Mouse (Mus musculus) kidney, embryonic 14.5 days (tissue): Measurements from ENCODE around the gene Plscr3. TPM values are rescaled to one million over a fixed set of nuclear protein-coding genes. Genes with fewer than 3 reads are reported as not detected.

Experiments used
- ATAC-seq: fragments of 200-750 bp; cut with Nextera tagmentation; 2 replicates; pipeline ENCODE4 v1.8.0; 2017; ENCODE audit warnings: moderate number of reproducible peaks, mild to moderate bottlenecking, moderate TSS enrichment, moderate library complexity; ENCODE audit not compliant: low FRiP score, low TSS enrichment
- H3K27ac ChIP-seq: fragments of 300-500 bp; sonication (generic); 2 replicates; pipeline ENCODE4 v1.5.1; 2014; ENCODE audit warnings: low read depth, mild to moderate bottlenecking, low read length, moderate library complexity, mixed read lengths
- H3K27me3 ChIP-seq: fragments of 300-500 bp; sonication (generic); 2 replicates; pipeline ENCODE4 v1.6.1; 2014; ENCODE audit warnings: mild to moderate bottlenecking, low read length; ENCODE audit not compliant: control insufficient read depth, insufficient read depth
- H3K36me3 ChIP-seq: fragments of 300-500 bp; sonication (generic); 2 replicates; pipeline ENCODE4 v1.6.1; 2014; ENCODE audit warnings: low read length, mixed read lengths; ENCODE audit not compliant: control insufficient read depth, insufficient read depth
- H3K4me1 ChIP-seq: fragments of 300-500 bp; sonication (generic); 2 replicates; pipeline ENCODE4 v1.6.1; 2014; ENCODE audit warnings: low read length, mixed read lengths; ENCODE audit not compliant: control insufficient read depth, insufficient read depth
- H3K4me2 ChIP-seq: fragments of 300-500 bp; sonication (generic); replicated peaks from 2 replicates; pipeline ENCODE4 v1.6.1; 2014; ENCODE audit warnings: low read depth, mild to moderate bottlenecking, low read length
- H3K4me3 ChIP-seq: fragments of 300-500 bp; sonication (generic); 2 replicates; pipeline ENCODE4 v1.5.1; 2014; ENCODE audit warnings: mild to moderate bottlenecking, low read length
- H3K9ac ChIP-seq: fragments of 300-500 bp; sonication (generic); 2 replicates; pipeline ENCODE4 v1.6.1; 2014; ENCODE audit warnings: low read depth, mild to moderate bottlenecking, low read length, moderate library complexity
- H3K9me3 ChIP-seq: fragments of 300-500 bp; sonication (generic); 2 replicates; pipeline ENCODE4 v1.6.1; 2016; ENCODE audit warnings: low read length; ENCODE audit not compliant: control insufficient read depth
- WGBS: fragments of 180-500 bp; shearing (Covaris S2); extraction: QIAGEN DNeasy Blood & Tissue Kit; methylation state at CpG from one replicate; pipeline ENCODE4 v1.1.7; 2014; 5-methylcytosine and 5-hydroxymethylcytosine counted together
- polyA plus RNA-seq: library from polyadenylated mRNA; unstranded; fragments of >200 nt; fragmentation: Nextera tagmentation; extraction: Ambion mirVana; gene quantifications from 2 replicates; pipeline ENCODE4 v1.2.1, GENCODE M21; 2014

Plscr3 gene
- polyA plus RNA-seq, 1 experiment from 2014 or later, result 105 TPM

- Histone ChIP-seq H3K36me3 (no peaks in the 10 kb centered on the region), H3K27ac (no peak overlapping the region; the same call in 1 of the 2 replicates), H3K4me1 (peaks cover 45% of the 10 kb centered on the region), H3K9me3 (0 out of 2 replicates have a peak, but pooled peaks cover 3% of the 10 kb centered on the region), H3K4me2 (peak overlapping the region; percentile 94), H3K9ac (peak overlapping the region; percentile 43), H3K27me3 (peaks cover 34% of the 10 kb centered on the region), H3K4me3 (peak overlapping the region; percentile 48)
- WGBS, result 1% methylated on average over 60 of the region's 60 CpGs
- peak; percentile 48 for ATAC-seq
Observed at GRCm38 (mm10) chr11:69803786-69804651, 42.2 kb upstream of the Plscr3 start.

GRCm38 (mm10) chr11:69804652-69804940 is 41.6 kb upstream of the Plscr3 start:
- peaks cover 34% of the 10 kb centered on the region for H3K27me3 ChIP-seq

GRCm38 (mm10) chr11:69804972-69805909 is 40.9 kb upstream of the Plscr3 start, which contains the start of gene Tmem102:
TSS of gene Tmem102 (minus strand) at chr11:69805624.
- no peak for ATAC-seq
- 0 out of 2 replicates have a peak, but pooled peaks cover 3% of the 10 kb centered on the region for H3K9me3 ChIP-seq
- H3K4me1 ChIP-seq, result peaks cover 34% of the 10 kb centered on the region
- peaks cover 34% of the 10 kb centered on the region for H3K27me3 ChIP-seq
- H3K4me3 ChIP-seq, result peak within 1 kb of the TSS; percentile 48
- H3K9ac ChIP-seq, result peak within 1 kb of the TSS; percentile 43; the same call in 1 of the 2 replicates
- WGBS, result 7% methylated on average over 29 of the region's 29 CpGs
- H3K27ac ChIP-seq, result no peak within 1 kb of the TSS
- H3K4me2 ChIP-seq, result peak within 1 kb of the TSS; percentile 94
- no peaks in the 10 kb centered on the region for H3K36me3 ChIP-seq

More at GRCm38 (mm10) chr11:69804652-69804940, 41.6 kb upstream of the Plscr3 start:
- Histone ChIP-seq H3K4me1 (peaks cover 39% of the 10 kb centered on the region), H3K4me3 (peak overlapping the region; percentile 48), H3K9ac (peak overlapping the region; percentile 43; the same call in 1 of the 2 replicates), H3K27ac (no peak overlapping the region), H3K4me2 (peak overlapping the region; percentile 94), H3K36me3 (no peaks in the 10 kb centered on the region), H3K9me3 (0 out of 2 replicates have a peak, but pooled peaks cover 3% of the 10 kb centered on the region)
- 7% methylated on average over 12 of the region's 12 CpGs for WGBS
- ATAC-seq, result no peak

DNA sequence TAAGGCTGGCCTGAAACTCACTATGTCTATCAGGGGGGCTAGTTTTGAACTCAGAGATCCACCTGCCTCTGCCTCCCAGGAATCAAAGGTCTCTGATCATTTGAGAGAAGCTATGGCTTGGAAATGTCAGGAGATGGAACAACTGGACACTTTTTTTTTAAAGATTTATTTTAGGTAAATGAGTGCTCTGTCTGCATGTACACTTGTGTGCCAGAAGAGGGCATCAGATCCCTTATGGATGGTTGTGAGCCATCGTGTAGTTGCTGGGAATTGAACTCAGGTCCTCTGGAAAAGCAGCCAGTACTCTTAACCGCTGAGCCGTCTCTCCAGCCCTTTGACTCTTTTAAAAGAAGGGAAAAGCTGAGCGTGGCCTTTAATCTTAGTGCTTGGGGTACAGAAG is 39.8 kb upstream of the Plscr3 start:
- Histone ChIP-seq H3K4me3 (no peak overlapping the region), H3K36me3 (no peaks in the 10 kb centered on the region), H3K4me1 (peaks cover 31% of the 10 kb centered on the region), H3K27me3 (peaks cover 34% of the 10 kb centered on the region), H3K27ac (no peak overlapping the region), H3K4me2 (no peak overlapping the region), H3K9me3 (0 out of 2 replicates have a peak, but pooled peaks cover 3% of the 10 kb centered on the region), H3K9ac (no peak overlapping the region)
- WGBS, result 81% methylated on average over 4 of the region's 4 CpGs
- no peak for ATAC-seq

DNA sequence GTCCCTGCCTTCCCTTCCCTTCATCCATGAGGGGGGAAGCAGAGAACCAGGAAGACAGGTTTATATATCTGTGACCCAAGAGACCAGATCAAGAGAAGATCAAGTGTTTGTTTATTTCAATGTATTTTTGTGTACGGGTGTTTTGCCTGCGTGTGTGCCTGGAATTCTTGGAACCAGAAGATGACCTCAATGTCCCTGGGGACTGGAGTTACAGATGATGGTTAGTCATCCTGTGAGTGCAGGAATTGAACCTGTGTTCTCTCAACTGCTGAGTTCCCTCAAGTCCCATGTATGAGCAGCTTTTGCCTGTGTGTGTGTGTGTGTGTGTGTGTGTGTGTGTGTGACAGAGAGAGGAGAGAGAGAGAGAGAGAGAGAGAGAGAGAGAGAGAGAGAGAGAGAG is 38.5 kb upstream of the Plscr3 start:
- no peak for ATAC-seq
- H3K4me3 ChIP-seq, result no peak overlapping the region
- H3K9me3 ChIP-seq, result 0 out of 2 replicates have a peak, but pooled peaks cover 3% of the 10 kb centered on the region
- no peak overlapping the region for H3K9ac ChIP-seq
- H3K4me2 ChIP-seq, result no peak overlapping the region
- H3K27ac ChIP-seq, result no peak overlapping the region
- no peaks in the 10 kb centered on the region for H3K36me3 ChIP-seq
- WGBS, result 80% methylated on average over 2 of the region's 2 CpGs
- peaks cover 24% of the 10 kb centered on the region for H3K27me3 ChIP-seq
- H3K4me1 ChIP-seq, result peaks cover 21% of the 10 kb centered on the region

DNA sequence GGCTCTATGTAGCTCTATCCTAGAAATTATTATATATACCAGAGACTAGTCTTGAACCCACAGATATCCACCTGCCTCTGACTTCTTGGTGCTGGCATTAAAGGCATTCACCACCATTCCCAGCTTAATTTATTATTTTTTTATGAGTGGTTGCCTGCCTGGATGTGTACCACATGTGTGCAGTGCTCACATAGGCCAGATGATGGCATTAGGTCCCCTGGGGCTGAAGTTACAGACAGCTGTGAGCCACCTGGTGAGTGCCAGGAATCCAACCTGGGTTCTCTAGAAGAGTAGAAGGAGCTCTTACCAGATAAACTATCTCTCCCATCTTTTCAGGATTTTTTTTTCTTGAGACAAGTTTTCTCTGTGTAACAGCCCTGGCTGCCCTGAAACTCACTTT is 35.9 kb upstream of the Plscr3 start:
- H3K27me3 ChIP-seq, result peaks cover 5% of the 10 kb centered on the region; the same call in 1 of the 2 replicates
- no peak overlapping the region for H3K4me3 ChIP-seq
- H3K9me3 ChIP-seq, result 0 out of 2 replicates have a peak, but pooled peaks cover 3% of the 10 kb centered on the region
- H3K27ac ChIP-seq, result no peak overlapping the region
- no peak for ATAC-seq
- no peak overlapping the region for H3K9ac ChIP-seq
- no peak overlapping the region for H3K4me2 ChIP-seq
- H3K36me3 ChIP-seq, result no peaks in the 10 kb centered on the region
- H3K4me1 ChIP-seq, result no peaks in the 10 kb centered on the region; the same call in 1 of the 2 replicates

DNA sequence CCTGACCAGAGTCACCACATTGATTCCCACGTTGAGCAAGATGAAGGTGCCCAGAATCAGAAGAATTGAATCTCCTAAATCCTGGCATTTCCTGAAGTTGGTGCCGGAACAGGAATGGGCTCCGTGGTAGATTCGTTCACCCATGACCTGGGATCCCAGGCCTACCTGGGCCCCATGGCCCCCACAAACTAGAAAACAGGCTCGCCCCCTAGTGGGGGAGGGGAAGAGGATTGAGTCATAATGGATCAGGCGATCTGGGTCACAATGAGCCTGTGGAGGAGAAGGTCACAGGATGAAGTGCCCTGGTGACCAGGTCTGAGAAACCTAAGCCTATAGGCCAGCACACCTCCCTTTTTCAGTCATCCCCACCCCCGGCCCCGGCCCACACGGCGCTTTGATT is 31.0 kb upstream of the Plscr3 start, which contains the start of gene Gm39566:
Gene Gm39566 (minus strand): TSS at position 144 of the 400 bp plus-strand sequence.
- no peak for ATAC-seq
- H3K36me3 ChIP-seq, result no peaks in the 10 kb centered on the region
- no peaks in the 10 kb centered on the region for H3K27me3 ChIP-seq
- H3K4me2 ChIP-seq, result no peak within 1 kb of the TSS
- WGBS, result 51% methylated on average over 10 of the region's 10 CpGs
- H3K9ac ChIP-seq, result no peak within 1 kb of the TSS
- no peak within 1 kb of the TSS for H3K27ac ChIP-seq
- no peaks in the 10 kb centered on the region for H3K4me1 ChIP-seq
- H3K9me3 ChIP-seq, result 0 out of 2 replicates have a peak, but pooled peaks cover 3% of the 10 kb centered on the region
- no peak within 1 kb of the TSS for H3K4me3 ChIP-seq

GRCm38 (mm10) chr11:69816520-69816919 is 29.7 kb upstream of the Plscr3 start:
- H3K9me3 ChIP-seq, result 0 out of 2 replicates have a peak, but pooled peaks cover 3% of the 10 kb centered on the region
- no peak overlapping the region for H3K9ac ChIP-seq
- H3K27ac ChIP-seq, result no peak overlapping the region
- WGBS, result 93% methylated on average over 12 of the region's 12 CpGs
- no peak overlapping the region for H3K4me2 ChIP-seq
- H3K4me3 ChIP-seq, result no peak overlapping the region
- H3K27me3 ChIP-seq, result no peaks in the 10 kb centered on the region
- H3K36me3 ChIP-seq, result no peaks in the 10 kb centered on the region
- no peak for ATAC-seq
- no peaks in the 10 kb centered on the region for H3K4me1 ChIP-seq
